10 mouse cellular contexts compared by ENCODE assay signal in the genomic region with DNA sequence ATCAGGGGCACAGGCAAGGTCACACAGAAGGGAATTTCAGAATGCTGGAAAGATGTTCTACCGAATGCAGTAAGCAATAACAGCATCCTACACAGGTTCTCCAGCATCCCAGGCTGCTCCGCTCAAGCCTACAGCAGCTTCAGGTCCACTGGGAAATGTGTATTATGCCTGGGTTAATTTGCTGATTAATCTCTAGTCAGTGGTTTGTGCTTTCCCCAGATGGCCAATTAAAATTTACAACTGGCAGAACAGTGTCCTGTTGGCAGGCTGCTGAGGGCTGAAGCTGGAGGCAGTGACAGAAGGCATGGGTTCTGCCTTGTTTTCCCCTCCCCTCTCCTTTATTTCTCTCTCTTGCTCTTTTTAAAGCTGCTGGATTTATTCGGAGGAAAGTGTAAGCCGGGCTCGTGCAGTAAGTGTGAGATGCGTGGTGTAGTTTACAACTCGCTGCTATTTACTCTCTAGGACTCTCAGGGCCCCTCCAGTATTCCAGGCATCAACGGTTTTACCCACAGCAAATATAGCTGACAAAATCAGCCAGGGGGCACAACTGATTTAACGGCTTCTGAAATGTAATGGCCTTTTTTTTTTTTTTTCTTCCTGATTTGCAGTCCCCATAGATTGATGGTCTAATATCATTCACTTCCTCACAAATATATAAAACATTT.
DNase-seq lines count a peak whose midpoint lies in the region; ATAC-seq and TF ChIP-seq lines count a peak whose summit lies in the region.
"Had no signal": no experiment of that assay in that cellular context is flagged by ENCODE, and none has a peak within 500 bp of the region (broad histone marks: within the 10 kb centered on the region; RNA-seq: fewer than 3 reads in every experiment).

No protein-coding gene starts in this region.

- H3K4me1 ChIP-seq in embryonic facial prominence, embryonic 14.5 days (ENCODE audit: control insufficient read depth, insufficient read depth, low read length): no peaks in the 10 kb centered on the region
- H3K4me1 ChIP-seq in midbrain, embryonic 16.5 days (ENCODE audit: control insufficient read depth, insufficient read depth, low read length): peaks cover 5% of the 10 kb centered on the region

- no peak overlapping the region for H3K27ac ChIP-seq in embryonic facial prominence, embryonic 14.5 days (replicated peaks; ENCODE audit: low read depth, low read length)
- peak overlapping the region; percentile 43 for H3K27ac ChIP-seq in layer of hippocampus, adult 2 months
- peak overlapping the region; percentile 52; the same call in 1 of the 2 replicates for H3K27ac ChIP-seq in midbrain, embryonic 16.5 days (ENCODE audit: low read length)
- H3K27ac ChIP-seq: liver, embryonic 14.5 days had no signal

- no peaks in the 10 kb centered on the region for H3K36me3 ChIP-seq in embryonic facial prominence, embryonic 14.5 days (ENCODE audit: control insufficient read depth, insufficient read depth, low read length)
- H3K36me3 ChIP-seq in midbrain, embryonic 16.5 days (ENCODE audit: control insufficient read depth, insufficient read depth, low read length): no peaks in the 10 kb centered on the region

- DNase-seq in cerebellum, adult 9-10 months: peak; percentile 21
- DNase-seq in cerebellum, adult 18-20 months: no peak
- peak; percentile 68 for DNase-seq in embryonic facial prominence, embryonic 14.5 days (ENCODE audit: low spot score)
- peak; percentile 33 to 46 for DNase-seq in layer of hippocampus, adult 2 months (ENCODE audit: low spot score in 2 of 2)
- no peak for DNase-seq in thymus, postnatal 36 days
- no peak for DNase-seq in right cerebral cortex, postnatal 25 days
- DNase-seq: gastrocnemius, postnatal 36 days had no signal

- no peak overlapping the region for H3K4me3 ChIP-seq in embryonic facial prominence, embryonic 14.5 days (ENCODE audit: low read depth, low read length)
- H3K4me3 ChIP-seq in layer of hippocampus, adult 2 months: peak overlapping the region; percentile 7; the same call in 1 of the 2 replicates
- 0 out of 2 replicates have a peak overlapping the region, but pooled peaks have one; percentile 4 for H3K4me3 ChIP-seq in midbrain, embryonic 16.5 days (ENCODE audit: low read depth, low read length)

- no peaks in the 10 kb centered on the region for H3K9me3 ChIP-seq in embryonic facial prominence, embryonic 14.5 days (ENCODE audit: control insufficient read depth, low read length)
- H3K9me3 ChIP-seq in midbrain, embryonic 16.5 days (replicated peaks; ENCODE audit: control insufficient read depth, low read length, poor library complexity, severe bottlenecking): no peaks in the 10 kb centered on the region

- 40% methylated on average over 9 of the region's 9 CpGs for WGBS in embryonic facial prominence, embryonic 14.5 days
- WGBS in midbrain, embryonic 16.5 days: 17% methylated on average over 9 of the region's 9 CpGs

- no peak overlapping the region for H3K4me2 ChIP-seq in embryonic facial prominence, embryonic 14.5 days (ENCODE audit: low read depth, low read length)
- peak overlapping the region; percentile 46 for H3K4me2 ChIP-seq in midbrain, embryonic 16.5 days (ENCODE audit: low read length)

- no peak overlapping the region for H3K9ac ChIP-seq in embryonic facial prominence, embryonic 14.5 days (ENCODE audit: low read depth, low read length)
- 0 out of 2 replicates have a peak overlapping the region, but pooled peaks have one; percentile 38 for H3K9ac ChIP-seq in midbrain, embryonic 16.5 days (ENCODE audit: low read depth, low read length)
- H3K9ac ChIP-seq: liver, embryonic 14.5 days had no signal

- peak; percentile 42 for TF ChIP-seq CTCF in layer of hippocampus, adult 2 months (conservative IDR thresholded peaks at IDR 0.05)

- ATAC-seq in embryonic facial prominence, embryonic 14.5 days (ENCODE audit: low read depth): peak; percentile 88
- ATAC-seq in midbrain, embryonic 16.5 days: peak; percentile 94
- no peak for ATAC-seq in megakaryocyte-erythroid progenitor cell, adult 5-6 weeks (replicated peaks; ENCODE audit: low FRiP score, low TSS enrichment, poor library complexity, severe bottlenecking)

- no peaks in the 10 kb centered on the region for H3K27me3 ChIP-seq in embryonic facial prominence, embryonic 14.5 days (replicated peaks; ENCODE audit: control insufficient read depth, insufficient read depth, low read length)
- no peaks in the 10 kb centered on the region for H3K27me3 ChIP-seq in midbrain, embryonic 16.5 days (ENCODE audit: control insufficient read depth, insufficient read depth, low read depth, low read length)

Comparison
In these comparisons a context has a peak if more than half of its experiments do, and no peak if none do; other contexts are left out.
1. DNase-seq: peak in cerebellum, adult 9-10 months (single experiment), embryonic facial prominence, embryonic 14.5 days (single experiment) and layer of hippocampus, adult 2 months (2 of 2); none in cerebellum, adult 18-20 months (0 of 2), thymus, postnatal 36 days (0 of 2) and right cerebral cortex, postnatal 25 days (single experiment).